Mouse (Mus musculus): ENCODE measurements around the gene Reps2.

- TF ChIP-seq CTCF (IDR thresholded peaks at IDR 0.05; ENCODE audit: low read depth, low read length) = no peak
- TF ChIP-seq POLR2A (IDR thresholded peaks at IDR 0.05; ENCODE audit: extremely low read depth, insufficient read depth, low read length) = no peak
Measured at GRCm38 (mm10) chrX:162453821-162454402, 189.5 kb downstream of the Reps2 start.
